13 mouse cellular contexts compared by ENCODE assay signal in genomic region chr14:18553987-18554626, GRCm38 (mm10).
DNase-seq lines count a peak whose midpoint lies in the region; ATAC-seq and TF ChIP-seq lines count a peak whose summit lies in the region.
"Had no signal": no experiment of that assay in that cellular context is flagged by ENCODE, and none has a peak within 500 bp of the region (broad histone marks: within the 10 kb centered on the region; RNA-seq: fewer than 3 reads in every experiment).

No protein-coding gene starts in this region.

- no peak overlapping the region for H3K4me3 ChIP-seq in layer of hippocampus, adult 2 months
- H3K4me3 ChIP-seq in embryonic fibroblast, embryonic 13.5 days (ENCODE audit: insufficient read depth, low read length): no peak overlapping the region
- no peak overlapping the region for H3K4me3 ChIP-seq in midbrain, embryonic 16.5 days (ENCODE audit: low read depth, low read length)
- H3K4me3 ChIP-seq: embryonic facial prominence, embryonic 15.5 days; liver, embryonic 13.5 days had no signal

- H3K4me1 ChIP-seq in embryonic fibroblast, embryonic 13.5 days (ENCODE audit: control insufficient read depth, insufficient read depth, low read length): peaks cover 8% of the 10 kb centered on the region; the same call in 1 of the 2 replicates
- H3K4me1 ChIP-seq in midbrain, embryonic 16.5 days (ENCODE audit: control insufficient read depth, insufficient read depth, low read length): 0 out of 2 replicates have a peak, but pooled peaks cover 2% of the 10 kb centered on the region
- H3K4me1 ChIP-seq: liver, embryonic 13.5 days had no signal

- H3K9me3 ChIP-seq in midbrain, embryonic 16.5 days (replicated peaks; ENCODE audit: control insufficient read depth, low read length, poor library complexity, severe bottlenecking): no peaks in the 10 kb centered on the region
- H3K9me3 ChIP-seq: embryonic facial prominence, embryonic 15.5 days; liver, embryonic 13.5 days had no signal

- DNase-seq in layer of hippocampus, adult 2 months (ENCODE audit: low spot score in 2 of 2): peak; percentile 22 to 45
- no peak for DNase-seq in layer of hippocampus, postnatal 10 days (ENCODE audit: low spot score in 2 of 2)
- peak; percentile 39 for DNase-seq in Patski (ENCODE audit: low read depth, low spot score)
- DNase-seq in gastrocnemius, adult 18-20 months (ENCODE audit: low spot score): no peak
- DNase-seq in kidney, postnatal 14 days: no peak
- DNase-seq: cerebellum, postnatal 36 days; heart, adult 18-20 months; kidney, adult 8-10 months; liver, embryonic 13.5 days; thymus, postnatal 36 days had no signal

- peak; percentile 93 for ATAC-seq in Patski
- ATAC-seq in midbrain, embryonic 16.5 days: peak; percentile 34; the same call in 1 of the 2 replicates

- no peak overlapping the region for H3K4me2 ChIP-seq in midbrain, embryonic 16.5 days (ENCODE audit: low read length)
- H3K4me2 ChIP-seq: embryonic facial prominence, embryonic 15.5 days; liver, embryonic 13.5 days had no signal

- CTCF ChIA-PET in Patski (lab: Charles Lee): no interaction called here

- peak overlapping the region; percentile 77 for H3K27ac ChIP-seq in layer of hippocampus, adult 2 months
- H3K27ac ChIP-seq in embryonic fibroblast, embryonic 13.5 days (ENCODE audit: insufficient read depth, low read length): peak overlapping the region; percentile 74; the same call in 1 of the 2 replicates
- H3K27ac ChIP-seq in midbrain, embryonic 16.5 days (ENCODE audit: low read length): no peak overlapping the region
- H3K27ac ChIP-seq: embryonic facial prominence, embryonic 15.5 days; liver, embryonic 13.5 days had no signal

- TF ChIP-seq CTCF in layer of hippocampus, adult 2 months (conservative IDR thresholded peaks at IDR 0.05): no peak
- peak; percentile 61 for TF ChIP-seq CTCF in Patski (IDR thresholded peaks at IDR 0.05)
- TF ChIP-seq CTCF in embryonic fibroblast, embryonic 13.5 days (IDR thresholded peaks at IDR 0.05; ENCODE audit: borderline replicate concordance, insufficient read depth, low read length): no peak

- H3K9ac ChIP-seq in midbrain, embryonic 16.5 days (ENCODE audit: low read depth, low read length): no peak overlapping the region
- H3K9ac ChIP-seq: embryonic facial prominence, embryonic 15.5 days; liver, embryonic 13.5 days had no signal

- TF ChIP-seq POLR2A in embryonic fibroblast, embryonic 13.5 days (IDR thresholded peaks at IDR 0.05; ENCODE audit: low read depth, low read length): no peak

- in situ Hi-C loops in Patski (cut with MboI; ENCODE audit: low pct_unique_long_range_greater_than_20kb): no loop called here

- POLR2A ChIA-PET in Patski (lab: Charles Lee): no interaction called here

- 53% methylated on average over 3 of the region's 3 CpGs for WGBS in midbrain, embryonic 16.5 days

- H3K27me3 ChIP-seq in Patski: no peaks in the 10 kb centered on the region
- no peaks in the 10 kb centered on the region for H3K27me3 ChIP-seq in midbrain, embryonic 16.5 days (ENCODE audit: control insufficient read depth, insufficient read depth, low read depth, low read length)
- H3K27me3 ChIP-seq: embryonic facial prominence, embryonic 15.5 days; liver, embryonic 13.5 days had no signal

- H3K36me3 ChIP-seq in midbrain, embryonic 16.5 days (ENCODE audit: control insufficient read depth, insufficient read depth, low read length): no peaks in the 10 kb centered on the region
- H3K36me3 ChIP-seq: embryonic facial prominence, embryonic 15.5 days; liver, embryonic 13.5 days had no signal

Comparison
In these comparisons a context has a peak if more than half of its experiments do, and no peak if none do; other contexts are left out.
1. DNase-seq: peak in layer of hippocampus, adult 2 months (2 of 2) and Patski (single experiment); none in layer of hippocampus, postnatal 10 days (0 of 2), gastrocnemius, adult 18-20 months (single experiment) and kidney, postnatal 14 days (single experiment).